Mouse (Mus musculus) CH12F3 (cell line): ENCODE data around the gene Tmprss11g.

Experiments used
- in situ Hi-C: fragments of 300-500 bp; cut with MboI; formaldehyde crosslinking; loops from 2 replicates; pipeline ENCODE4 v1.14.3; 2020; ENCODE audit warnings: low sequenced_read_pairs

Tmprss11g gene

GRCm38 (mm10) chr5:86518500-86518899, at the start of gene Tmprss11g:
Gene Tmprss11g (minus strand): TSS chr5:86518600.
- in situ Hi-C loops = no loop called here

GRCm38 (mm10) chr5:86546693-86547092, 28.3 kb upstream of the Tmprss11g start:
- in situ Hi-C loops = no loop called here

DNA sequence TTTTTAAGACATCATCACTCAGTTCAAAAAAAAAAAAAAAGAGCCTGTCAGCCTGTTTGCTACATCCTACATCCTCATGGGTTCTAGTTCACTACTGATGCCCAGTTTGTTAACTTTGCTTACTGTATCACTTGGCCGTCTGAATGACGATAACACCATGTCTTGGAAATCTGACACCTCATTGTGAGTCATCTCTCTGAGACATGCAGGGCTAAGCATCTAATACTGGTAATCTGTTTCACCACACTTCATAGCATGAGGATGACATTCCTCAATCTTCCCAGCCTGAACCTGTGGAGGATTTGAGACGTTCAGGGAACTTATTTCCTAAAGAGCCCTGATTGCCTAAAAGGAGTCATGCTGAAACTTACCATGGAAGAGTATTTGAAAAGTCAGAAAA, 22.2 kb upstream of the Tmprss11g start:
- in situ Hi-C loops = no loop called here

GRCm38 (mm10) chr5:86528725-86529124, 10.3 kb upstream of the Tmprss11g start:
- in situ Hi-C loops = no loop called here

DNA sequence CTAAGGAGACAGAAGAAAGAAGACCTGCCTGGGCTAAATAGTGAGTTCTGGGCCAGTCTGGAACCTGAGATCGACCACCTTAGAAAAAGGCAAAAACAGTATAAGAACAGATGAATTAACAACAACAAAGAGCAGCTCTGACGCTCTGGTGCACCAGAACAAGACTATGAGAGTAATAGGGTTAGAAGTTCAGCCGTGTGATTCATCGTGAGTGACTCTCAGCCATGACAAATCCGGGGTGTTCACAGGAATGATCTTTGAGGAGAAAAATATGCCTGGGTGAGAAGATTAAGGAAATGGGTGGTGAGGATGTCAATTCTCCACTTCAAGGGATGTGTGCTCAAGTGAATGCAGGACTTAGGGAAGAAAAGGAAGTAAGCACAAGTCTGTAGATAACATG, 6.9 kb downstream of the Tmprss11g start:
- in situ Hi-C loops = no loop called here

GRCm38 (mm10) chr5:86493453-86493852, 24.9 kb downstream of the Tmprss11g start:
- in situ Hi-C loops = no loop called here

GRCm38 (mm10) chr5:86482562-86482961, 35.8 kb downstream of the Tmprss11g start:
- in situ Hi-C loops = no loop called here

GRCm38 (mm10) chr5:86482031-86482430, 36.4 kb downstream of the Tmprss11g start:
- in situ Hi-C loops = no loop called here

- in situ Hi-C loops = no loop called here
These were observed 44.5 kb downstream of the Tmprss11g start for GRCm38 (mm10) chr5:86473859-86474258.

- in situ Hi-C loops = no loop called here
These were observed 49.5 kb downstream of the Tmprss11g start, which contains the start of gene Tmprss11a for GRCm38 (mm10) chr5:86468890-86469289. Gene Tmprss11a (minus strand): TSS chr5:86468990.

DNA sequence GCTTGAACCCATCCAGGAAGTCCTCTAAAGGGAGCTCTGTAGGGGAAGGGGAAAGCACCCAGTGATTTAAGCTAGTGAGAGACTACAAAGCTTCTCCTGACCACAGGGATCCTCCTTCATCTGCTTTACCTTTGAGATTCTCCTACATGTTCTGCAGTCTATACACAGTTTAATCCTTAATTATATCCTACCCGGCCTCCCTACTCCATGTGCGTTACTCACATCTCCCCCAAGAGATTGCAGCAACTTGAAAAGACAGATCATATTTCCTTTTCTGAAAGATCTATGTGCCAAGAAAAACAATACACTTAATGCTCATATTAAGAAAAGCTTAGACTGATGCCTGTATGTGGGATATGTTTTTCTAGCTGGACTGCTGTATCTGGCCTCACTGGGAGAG, 79.1 kb downstream of the Tmprss11g start:
- in situ Hi-C loops = no loop called here

- in situ Hi-C loops = no loop called here
These were observed 79.9 kb downstream of the Tmprss11g start for GRCm38 (mm10) chr5:86438548-86438947.
